11 mouse cellular contexts compared by ENCODE assay signal in genomic region chr17:14370476-14370875, GRCm38 (mm10).
DNase-seq lines count a peak whose midpoint lies in the region; ATAC-seq and TF ChIP-seq lines count a peak whose summit lies in the region.
"Had no signal": no experiment of that assay in that cellular context is flagged by ENCODE, and none has a peak within 500 bp of the region (broad histone marks: within the 10 kb centered on the region; RNA-seq: fewer than 3 reads in every experiment).

No protein-coding gene starts in this region.

- no peak overlapping the region for H3K27ac ChIP-seq in hindbrain, embryonic 13.5 days
- H3K27ac ChIP-seq: limb, embryonic 12.5 days had no signal

- intact Hi-C loops in left cerebral cortex, postnatal 36 days (cut with DNase I): loop anchor here (10.0 kb wide), 1 partner anchor 144 kb away; no protein-coding TSS in a partner anchor
- intact Hi-C loops in heart, postnatal 36 days (cut with DNase I): no loop called here

- TF ChIP-seq POLR2A in brain, embryonic 14.5 days (IDR thresholded peaks at IDR 0.05; ENCODE audit: borderline replicate concordance, extremely low read depth, insufficient read depth, insufficient read length, poor library complexity, severe bottlenecking): no peak

- no peak overlapping the region for H3K4me2 ChIP-seq in hindbrain, embryonic 13.5 days
- H3K4me2 ChIP-seq: limb, embryonic 12.5 days had no signal

- H3K9ac ChIP-seq in hindbrain, embryonic 13.5 days: no peak overlapping the region
- H3K9ac ChIP-seq: limb, embryonic 12.5 days had no signal

- 95% methylated on average over 5 of the region's 5 CpGs for WGBS in hindbrain, embryonic 13.5 days

- no peak overlapping the region for H3K4me3 ChIP-seq in hindbrain, embryonic 13.5 days
- H3K4me3 ChIP-seq: limb, embryonic 12.5 days had no signal

- H3K4me1 ChIP-seq in hindbrain, embryonic 13.5 days (replicated peaks): peaks cover 19% of the 10 kb centered on the region

- no peak for ATAC-seq in hindbrain, embryonic 13.5 days (ENCODE audit: low FRiP score)

- peak; percentile 92 for DNase-seq in brain, adult 2 months (ENCODE audit: low read depth, low spot score)
- DNase-seq in brain, embryonic 14.5 days (ENCODE audit: low read depth): peak; percentile 75
- peak; percentile 71 to 77 for DNase-seq in layer of hippocampus, adult 8-10 months (ENCODE audit: low spot score in 2 of 2)
- DNase-seq in left cerebral cortex, postnatal 36 days (ENCODE audit: low spot score in 2 of 2): peak; percentile 55 to 65
- no peak for DNase-seq in embryo, embryonic 9.5 days (ENCODE audit: extremely low spot score)
- DNase-seq in heart, postnatal 36 days: no peak
- DNase-seq: kidney, postnatal 10 days; lung, adult 18-20 months; thymus, adult 2 months had no signal

- H3K27me3 ChIP-seq in hindbrain, embryonic 13.5 days: 0 out of 2 replicates have a peak, but pooled peaks cover 6% of the 10 kb centered on the region
- H3K27me3 ChIP-seq: limb, embryonic 12.5 days had no signal

- H3K9me3 ChIP-seq in hindbrain, embryonic 13.5 days: no peaks in the 10 kb centered on the region
- H3K9me3 ChIP-seq: limb, embryonic 12.5 days had no signal

- H3K36me3 ChIP-seq in hindbrain, embryonic 13.5 days: no peaks in the 10 kb centered on the region
- H3K36me3 ChIP-seq: limb, embryonic 12.5 days had no signal

- no peak for TF ChIP-seq CTCF in brain, embryonic 14.5 days (IDR thresholded peaks at IDR 0.05; ENCODE audit: borderline replicate concordance, extremely low read depth, insufficient read depth, insufficient read length)

Comparison
In these comparisons a context has a peak if more than half of its experiments do, and no peak if none do; other contexts are left out.
1. DNase-seq: peak in brain, adult 2 months (single experiment), brain, embryonic 14.5 days (single experiment), layer of hippocampus, adult 8-10 months (2 of 2) and left cerebral cortex, postnatal 36 days (2 of 2); none in embryo, embryonic 9.5 days (single experiment) and heart, postnatal 36 days (0 of 2).